Mouse (Mus musculus) right cerebral cortex, postnatal 36 days (tissue): ENCODE results near the gene Ryr2.
A peak's percentile ranks its signal among the peaks of the same experiment; 100 is the strongest.
"Not testable (repeated sequence)": the region's sequence is repeated elsewhere in the genome, so short reads cannot be mapped to it uniquely, and the experiment has no call there.

Experiments used
- DNase-seq, 2 experiments: peaks; one replicate each; pipeline ENCODE4 v3.0.0; 2022; ENCODE audit warnings: low spot score in 2 of 2, mixed read lengths in 1 of 2

Gene Ryr2

DNA sequence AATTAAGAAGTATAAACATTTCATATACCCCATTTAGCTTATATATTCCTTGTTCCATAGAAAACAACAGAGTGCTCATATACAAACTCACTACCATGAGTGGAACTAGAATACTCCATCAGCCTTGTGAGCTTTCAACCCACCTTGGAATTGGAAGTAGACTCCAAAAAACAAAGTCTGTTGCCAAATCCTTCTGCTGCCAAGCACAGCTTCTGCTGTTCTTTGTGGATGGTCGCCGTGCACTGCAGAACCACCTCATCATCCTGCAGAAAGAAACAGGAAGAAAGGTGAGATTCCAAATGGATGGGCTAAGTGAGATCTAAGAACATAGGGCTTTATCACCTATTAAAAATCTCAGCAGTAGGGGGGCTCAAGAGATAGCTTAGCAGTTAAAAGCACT, 161.0 kb downstream of the Ryr2 start:
- no peak for DNase-seq

DNA sequence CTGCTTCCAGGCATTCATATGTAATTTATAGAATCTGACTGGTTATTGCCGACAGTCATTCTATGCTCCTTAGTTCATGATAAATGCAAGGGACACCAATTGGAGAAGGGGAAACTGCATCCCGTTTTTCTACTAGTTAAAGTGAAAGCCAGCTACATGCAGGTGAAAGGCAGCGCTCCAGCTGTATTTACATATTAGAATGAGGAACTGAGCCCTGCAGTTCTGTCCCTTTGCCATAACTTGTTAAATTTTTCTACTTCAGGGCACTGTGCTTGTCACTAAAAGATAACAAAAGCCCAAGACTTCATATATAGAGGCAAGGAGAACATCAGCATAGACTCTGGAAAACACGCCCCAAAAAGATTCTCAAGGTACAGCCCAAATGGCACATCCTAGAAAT, 165.0 kb downstream of the Ryr2 start:
- DNase-seq, result no peak

DNA sequence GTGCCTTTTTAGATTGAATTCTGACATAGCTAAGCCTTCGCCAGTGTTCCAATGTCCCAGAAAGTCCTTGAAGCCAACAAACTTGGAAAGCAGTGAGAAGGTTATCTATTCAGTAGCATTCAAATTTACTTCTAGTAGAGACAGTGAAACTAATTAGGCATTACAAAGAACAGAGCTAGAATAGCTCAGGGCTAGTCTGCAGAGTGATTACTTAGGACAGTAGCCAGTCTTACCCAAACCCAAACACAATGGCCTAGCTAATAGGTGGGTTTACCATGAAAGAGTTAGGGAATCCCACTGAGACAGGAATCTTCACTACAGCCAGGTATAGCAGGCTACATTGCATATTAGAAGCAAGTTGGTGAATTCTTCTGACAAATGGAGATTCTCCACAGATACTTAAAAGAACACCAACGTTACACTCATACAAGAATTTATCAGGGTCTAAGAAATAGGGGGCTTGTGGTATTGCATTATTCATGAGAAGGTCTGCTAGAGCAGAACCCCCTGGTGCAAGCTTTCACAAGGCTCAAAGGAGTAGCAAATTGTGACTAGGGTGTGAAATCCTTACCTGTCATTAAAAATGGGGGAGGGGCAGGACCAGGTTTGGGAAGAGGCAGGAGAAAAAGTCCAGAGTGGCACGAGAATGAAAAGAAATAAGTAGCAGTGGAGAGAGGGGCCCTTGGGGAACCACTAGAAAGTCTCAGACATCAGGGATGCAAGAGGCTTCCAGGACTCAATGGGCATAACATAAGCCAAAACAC, 172.3 kb downstream of the Ryr2 start:
- not testable (repeated sequence) for DNase-seq

DNA sequence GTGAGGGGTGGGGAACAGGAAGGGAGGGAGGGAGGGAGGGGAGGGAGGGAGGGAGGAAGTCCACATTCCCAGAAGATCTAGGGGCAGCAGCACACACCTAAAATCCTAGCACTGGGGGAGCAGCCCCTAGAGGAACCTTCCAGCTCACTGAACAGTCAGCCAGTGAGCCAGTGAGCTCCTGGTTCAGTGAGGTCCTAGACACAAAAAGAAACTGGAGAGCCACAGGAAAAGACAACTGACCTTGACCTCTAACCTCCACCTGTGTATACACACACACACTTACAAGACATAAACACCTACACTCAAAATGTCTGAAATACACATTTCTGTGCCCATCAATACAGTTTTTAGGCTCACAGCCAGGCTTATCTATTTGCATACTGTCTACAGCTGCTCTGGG, 173.4 kb downstream of the Ryr2 start:
- DNase-seq, result no peak

DNA sequence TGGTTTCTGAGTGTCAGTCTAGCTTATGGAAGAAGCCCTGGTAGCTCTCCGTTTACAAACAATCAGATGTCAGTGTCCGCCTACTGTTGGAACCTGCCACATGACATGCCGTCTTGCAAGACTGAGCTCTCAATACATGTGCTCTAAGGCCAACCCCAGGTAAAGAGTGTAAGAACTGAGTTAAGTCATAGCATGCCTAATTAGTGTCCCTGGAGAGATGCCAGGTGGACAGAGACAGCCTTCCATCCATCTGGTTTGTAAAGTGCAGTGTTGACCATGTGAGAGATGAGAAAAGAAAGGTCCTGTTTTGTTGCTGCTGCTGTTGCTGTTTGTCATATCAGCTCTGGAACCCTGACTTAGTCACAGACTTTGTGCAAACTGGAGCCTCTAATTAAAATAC, 178.0 kb downstream of the Ryr2 start:
- no peak for DNase-seq

DNA sequence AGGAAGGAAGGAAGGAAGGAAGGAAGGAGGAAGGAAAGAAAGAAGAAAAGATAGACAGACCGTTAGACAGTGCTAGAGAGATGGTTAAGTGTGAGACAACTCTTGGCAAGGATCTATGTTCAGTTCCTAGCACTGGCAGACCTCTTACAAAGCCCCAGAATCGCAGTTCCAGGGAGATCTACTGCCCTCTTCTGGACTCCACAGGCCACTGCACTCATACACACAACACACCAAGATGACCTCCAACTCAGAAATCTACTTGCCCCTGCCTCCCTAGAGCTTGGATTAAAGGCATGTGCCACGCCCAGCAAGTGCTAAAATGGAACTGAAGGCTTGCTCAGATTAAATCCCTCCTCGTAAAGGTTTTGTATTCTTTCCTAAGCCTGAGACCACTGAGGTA, 179.0 kb downstream of the Ryr2 start:
- DNase-seq, result no peak

DNA sequence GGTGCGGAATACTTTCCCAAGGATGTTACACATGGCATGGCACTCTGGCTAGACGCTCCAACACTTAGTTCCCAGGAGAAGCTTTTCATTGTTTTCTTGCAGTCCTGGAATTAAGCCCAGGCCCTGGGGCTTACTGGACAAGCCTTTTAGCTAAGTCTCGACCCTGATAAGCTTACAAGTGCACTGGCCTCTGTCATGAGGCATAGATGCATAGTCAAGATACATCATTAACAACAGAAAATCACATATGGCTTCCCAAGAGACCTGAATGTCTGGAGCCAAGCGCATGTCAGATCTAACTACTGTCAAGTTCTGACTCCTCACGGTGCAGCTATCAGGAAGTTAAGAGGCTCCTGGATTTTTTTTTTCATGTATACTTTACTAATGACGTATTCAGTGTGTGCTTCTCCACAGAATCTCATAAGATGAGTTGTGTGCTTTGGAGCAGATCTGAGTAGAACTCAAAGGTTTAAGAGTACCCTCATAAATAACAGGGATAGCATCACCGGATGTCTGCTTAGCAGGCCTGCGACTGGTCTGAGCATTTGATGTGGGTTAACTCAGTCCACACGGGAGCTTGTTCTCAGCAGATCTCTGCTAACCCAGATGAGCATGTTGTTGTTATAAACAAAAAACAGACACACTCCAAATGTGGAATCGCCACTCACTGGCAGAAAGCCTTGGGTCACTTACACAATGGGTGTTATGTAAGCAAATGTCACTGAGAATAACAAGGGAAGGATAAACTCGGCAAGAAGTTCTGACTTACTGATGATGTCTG, 179.8 kb downstream of the Ryr2 start:
- DNase-seq, result no peak

DNA sequence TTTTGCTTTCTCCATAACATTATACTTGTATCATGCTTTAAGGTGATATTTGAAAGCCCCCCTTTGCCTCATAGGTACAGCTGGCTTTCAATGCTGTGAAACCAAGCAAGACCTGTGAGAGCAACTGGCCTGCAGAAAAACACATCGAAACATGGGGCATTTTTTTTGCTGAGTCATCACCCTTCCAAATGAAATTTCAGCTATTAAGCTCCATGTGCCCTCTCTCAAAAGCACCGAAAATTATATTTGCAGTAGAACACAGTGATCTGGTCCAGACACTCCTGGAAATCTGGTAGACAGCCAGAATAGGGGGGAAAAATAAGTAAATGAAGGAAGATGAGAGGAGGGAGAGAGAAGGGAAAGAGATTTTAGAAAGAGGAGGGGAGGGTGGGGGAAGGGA, 180.5 kb downstream of the Ryr2 start:
- DNase-seq, result no peak

DNA sequence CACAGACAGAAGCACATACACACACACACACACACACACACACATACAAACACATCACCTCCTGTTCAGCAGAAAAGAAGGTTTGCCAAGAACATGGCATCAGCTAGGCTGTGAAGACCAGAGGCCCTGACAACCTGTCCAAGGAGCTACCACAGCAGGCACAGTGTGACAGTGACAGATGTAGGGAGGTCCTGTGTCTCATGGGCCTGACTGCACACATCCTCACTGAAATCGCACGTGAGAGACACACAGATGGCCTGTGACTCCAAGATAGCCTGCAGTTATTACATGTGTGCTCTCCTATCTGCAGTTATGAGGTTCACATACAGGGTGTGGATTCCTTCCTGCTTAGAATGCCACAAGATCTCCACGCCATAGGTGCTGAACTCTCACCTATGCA, 182.0 kb downstream of the Ryr2 start:
- DNase-seq, result no peak

DNA sequence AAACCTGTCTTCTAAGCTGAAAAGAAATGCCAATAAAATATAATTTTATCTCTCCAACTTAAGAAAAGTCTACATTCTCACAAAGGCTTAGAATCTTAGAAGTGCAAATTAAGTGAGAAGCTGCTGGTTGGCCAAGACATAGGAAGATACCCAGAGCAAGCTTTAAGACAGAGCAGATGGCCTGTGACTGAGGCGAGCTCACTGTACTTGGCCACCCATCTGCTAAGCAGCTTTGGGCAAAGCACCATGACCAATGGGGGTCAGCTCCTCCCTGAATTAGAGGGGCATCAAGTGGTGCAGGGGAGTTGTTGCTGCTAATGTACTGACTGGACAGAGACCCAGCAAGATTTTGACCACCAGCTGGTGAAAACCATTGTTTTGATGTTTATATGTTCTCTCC, 186.2 kb downstream of the Ryr2 start:
- no peak for DNase-seq

DNA sequence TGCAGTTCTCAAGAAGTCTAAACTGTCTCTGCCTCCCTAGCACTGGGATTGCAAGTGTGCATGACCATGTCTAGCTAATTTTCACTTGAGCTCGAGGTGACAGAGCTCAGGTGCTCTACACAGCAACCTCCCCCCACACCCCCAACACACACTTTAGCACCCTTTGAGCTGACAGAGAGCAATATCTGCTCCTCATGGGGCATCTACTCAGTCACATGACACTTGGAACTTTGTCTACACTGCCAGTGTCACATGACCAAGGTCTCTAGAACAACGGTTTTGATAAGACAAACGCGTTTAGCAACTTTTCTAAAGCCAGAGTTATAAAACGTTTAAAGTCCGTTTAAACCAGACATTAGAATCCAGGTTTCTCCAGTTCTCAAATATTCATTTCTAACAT, 187.3 kb downstream of the Ryr2 start:
- DNase-seq, result no peak

DNA sequence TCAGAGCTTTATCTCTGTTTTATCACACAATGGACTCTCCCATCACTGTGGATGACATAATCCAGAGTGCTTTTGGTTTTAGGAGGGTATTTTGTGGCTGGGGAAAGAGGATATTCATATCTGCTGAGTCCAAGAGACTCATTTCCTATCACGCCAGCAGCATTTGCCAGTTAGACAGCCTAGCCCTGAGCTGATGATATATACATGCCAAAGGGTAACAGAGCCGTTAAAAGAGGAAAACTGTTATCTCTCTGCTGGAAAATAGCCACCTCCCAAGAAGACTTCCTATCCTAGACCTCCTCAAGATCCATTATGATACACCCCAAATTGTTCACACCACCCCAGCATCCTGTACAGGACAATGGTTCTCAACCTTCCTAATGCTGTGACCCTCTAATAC, 191.1 kb downstream of the Ryr2 start:
- DNase-seq, result no peak

DNA sequence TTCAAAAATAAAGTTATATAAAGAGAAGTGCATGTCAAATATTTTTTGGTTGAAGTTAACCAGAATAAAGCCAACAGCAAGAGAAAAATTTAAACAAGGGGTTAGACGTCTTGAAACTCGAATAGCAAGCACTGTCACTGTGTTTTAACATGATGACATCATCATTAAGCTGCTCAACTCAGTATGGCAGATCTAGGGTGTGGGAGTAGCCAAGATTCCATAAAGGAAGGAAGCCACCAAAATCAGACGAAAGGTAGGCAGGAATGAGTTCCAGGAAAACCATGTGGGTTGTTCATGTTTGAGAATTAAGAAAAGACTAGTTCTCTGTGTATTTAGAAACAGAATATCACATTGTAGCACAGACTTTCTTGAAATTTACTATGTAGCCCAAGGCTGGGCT, 192.1 kb downstream of the Ryr2 start:
- peak in 1 of 2 experiments; percentile 23 for DNase-seq

DNA sequence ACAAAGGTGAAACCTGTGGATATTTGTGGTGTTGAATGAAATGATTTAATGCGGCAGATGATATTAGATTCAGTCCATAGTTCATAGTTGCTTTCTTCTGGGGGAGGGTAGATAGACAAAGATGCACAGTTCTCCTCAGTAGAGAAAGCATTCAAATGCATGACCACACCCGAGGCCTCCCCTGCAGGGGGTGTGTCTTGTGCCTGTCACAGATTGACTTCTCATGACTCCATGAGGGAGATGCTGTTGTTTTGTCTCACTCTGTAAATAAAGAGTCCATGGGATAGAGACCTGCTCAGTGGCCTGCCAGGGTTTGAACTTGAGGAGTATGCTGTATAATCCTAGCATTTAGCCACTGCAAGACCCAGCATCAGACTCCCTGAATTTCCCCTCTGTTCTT, 194.5 kb downstream of the Ryr2 start:
- no peak for DNase-seq

DNA sequence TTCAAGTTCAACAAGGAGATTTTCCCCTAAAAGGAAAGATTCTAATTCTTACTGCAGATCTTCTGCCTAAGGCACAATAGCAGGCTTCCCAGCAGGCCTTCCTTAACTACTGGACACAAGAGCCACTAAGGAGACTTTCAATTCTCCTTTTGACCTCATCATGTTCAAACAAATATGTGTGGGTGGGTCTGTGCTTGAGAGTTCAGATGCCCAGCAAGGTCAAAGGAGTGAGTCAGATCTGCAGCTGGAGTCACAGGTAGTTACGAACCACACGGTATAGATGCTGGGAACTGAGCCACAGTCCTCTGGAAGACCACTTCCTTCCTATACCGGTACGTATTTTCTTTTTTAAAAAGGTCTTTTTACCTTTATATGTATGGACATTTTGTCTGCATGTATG, 198.6 kb downstream of the Ryr2 start:
- no peak for DNase-seq

DNA sequence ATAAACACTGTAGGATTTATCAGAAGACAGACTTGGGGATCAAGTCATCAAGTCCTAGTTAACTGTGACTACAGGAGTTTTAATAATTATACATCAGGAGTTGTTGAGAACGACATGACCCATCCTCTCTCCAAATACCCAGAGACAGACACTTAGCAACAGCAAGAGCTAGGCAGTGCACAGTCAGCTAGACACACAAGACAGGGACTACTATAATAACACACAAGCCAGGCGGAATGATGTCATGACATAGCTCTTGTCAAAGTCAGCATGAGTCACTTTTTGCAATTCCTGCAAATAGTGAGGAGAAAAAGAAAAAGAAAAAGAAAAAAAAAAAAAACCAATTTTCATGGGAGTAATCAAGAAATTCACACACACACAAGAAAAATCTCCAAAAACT, 201.6 kb downstream of the Ryr2 start:
- DNase-seq, result no peak

DNA sequence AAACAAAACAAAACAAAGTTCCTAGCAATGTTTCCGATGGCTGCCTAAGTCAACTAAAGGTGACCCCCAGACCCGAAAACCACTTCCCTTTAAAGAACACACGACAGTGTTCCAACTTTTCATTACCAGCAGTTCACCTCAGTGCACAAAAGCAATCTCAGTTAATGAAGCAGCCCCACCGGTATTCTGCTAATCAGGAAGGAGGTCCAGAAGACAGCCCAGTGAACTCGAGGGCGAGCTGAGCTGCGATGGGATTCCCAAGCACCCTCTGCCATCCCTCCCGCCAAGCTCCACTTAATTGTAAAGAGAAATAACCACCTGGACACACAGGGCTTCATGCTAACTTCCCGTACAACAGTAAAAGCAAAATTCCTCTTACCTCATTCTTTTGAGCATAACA, 203.5 kb downstream of the Ryr2 start:
- no peak for DNase-seq

DNA sequence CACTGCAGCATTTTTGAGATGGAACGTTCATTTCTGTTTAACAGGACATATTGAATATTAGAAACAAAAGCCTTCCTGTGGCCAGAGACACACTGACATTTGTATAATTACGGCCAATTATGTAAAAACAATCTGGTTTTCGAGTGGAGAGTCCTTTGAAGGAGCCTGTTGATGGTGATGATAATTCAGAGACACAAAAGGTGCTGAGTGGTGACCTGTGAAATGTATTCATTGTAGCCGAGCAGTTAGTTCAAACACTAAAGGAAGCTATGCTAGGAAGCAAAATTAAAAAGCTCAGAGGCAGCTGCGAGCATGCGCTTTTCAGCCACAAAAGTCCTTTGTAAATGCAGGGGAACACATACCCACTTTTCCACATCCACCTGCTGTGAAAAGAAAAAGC, 203.9 kb downstream of the Ryr2 start:
- DNase-seq, result no peak

DNA sequence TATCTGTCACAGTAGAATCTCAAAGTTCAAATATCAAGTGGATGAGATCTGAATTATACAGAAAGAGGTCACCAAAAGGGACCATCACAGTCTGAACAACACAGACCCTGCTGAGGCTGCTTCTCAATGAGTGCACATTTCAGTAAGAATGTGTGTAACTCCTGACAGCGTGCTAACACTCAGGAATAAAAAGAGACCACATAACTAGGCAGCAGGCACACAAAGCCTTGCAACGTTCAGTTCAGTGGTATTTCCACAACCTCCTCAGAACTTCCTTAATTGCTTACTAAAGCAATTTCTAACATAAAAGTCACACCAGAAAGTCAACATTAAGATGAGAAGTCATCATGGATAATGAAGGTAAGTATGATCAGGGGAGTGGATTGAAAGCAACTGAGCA, 206.1 kb downstream of the Ryr2 start:
- no peak for DNase-seq

DNA sequence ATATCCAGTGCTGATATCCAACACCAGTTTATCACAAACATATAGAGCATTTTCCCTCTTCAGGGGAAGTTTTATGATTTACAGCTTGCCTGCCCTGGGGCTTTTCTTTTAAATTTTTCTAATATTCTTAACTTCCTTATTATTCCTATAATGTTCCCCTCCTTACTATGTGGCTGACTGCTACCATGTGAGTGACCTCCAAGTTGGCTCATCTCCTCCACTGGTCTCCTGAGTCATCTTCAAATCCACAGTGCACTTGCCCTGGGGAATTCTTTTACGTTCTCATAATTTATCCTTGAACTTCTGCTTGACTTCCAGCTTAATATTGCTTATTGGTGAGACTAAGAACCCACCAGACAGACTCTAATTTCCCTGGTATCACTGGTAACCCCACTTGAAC, 211.1 kb downstream of the Ryr2 start:
- DNase-seq, result no peak

DNA sequence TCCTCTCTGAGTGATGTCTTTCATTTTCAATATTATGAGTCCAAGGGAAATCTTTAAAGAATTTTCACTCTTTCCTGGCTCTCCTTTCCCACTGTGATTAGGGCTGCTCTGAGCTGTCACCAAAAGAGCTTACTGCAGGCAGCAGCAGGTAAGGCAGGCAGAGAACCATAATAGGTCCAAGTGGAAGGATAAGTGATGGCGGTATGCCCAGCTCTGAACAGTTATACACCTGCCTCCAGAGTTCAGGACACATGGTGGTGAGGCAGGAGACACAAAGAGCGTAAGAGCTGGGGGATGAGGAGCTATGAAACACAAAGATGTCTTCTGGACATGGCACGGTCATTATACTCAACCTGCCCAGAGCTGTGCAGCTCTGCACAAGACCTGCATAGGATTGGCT, 215.0 kb downstream of the Ryr2 start:
- no peak for DNase-seq

DNA sequence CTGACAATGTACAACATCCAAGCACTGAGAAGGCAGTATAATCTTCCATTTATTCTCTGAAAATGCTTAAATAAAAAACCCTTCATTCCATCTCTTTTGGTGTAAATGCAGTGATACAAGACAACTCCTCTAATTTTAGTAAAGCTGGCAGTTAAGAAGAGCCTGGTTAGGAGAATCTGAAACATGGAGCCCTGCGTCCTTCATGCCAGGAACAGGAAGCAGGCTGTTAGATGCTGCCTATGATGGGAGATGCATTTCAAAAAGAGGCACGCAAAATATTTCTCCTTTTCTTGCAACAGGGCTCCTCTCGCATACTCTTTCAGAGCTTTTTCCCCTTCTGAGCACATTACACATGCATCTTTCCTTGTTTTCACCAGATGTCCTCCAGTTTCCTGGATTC, 215.6 kb downstream of the Ryr2 start:
- no peak for DNase-seq

DNA sequence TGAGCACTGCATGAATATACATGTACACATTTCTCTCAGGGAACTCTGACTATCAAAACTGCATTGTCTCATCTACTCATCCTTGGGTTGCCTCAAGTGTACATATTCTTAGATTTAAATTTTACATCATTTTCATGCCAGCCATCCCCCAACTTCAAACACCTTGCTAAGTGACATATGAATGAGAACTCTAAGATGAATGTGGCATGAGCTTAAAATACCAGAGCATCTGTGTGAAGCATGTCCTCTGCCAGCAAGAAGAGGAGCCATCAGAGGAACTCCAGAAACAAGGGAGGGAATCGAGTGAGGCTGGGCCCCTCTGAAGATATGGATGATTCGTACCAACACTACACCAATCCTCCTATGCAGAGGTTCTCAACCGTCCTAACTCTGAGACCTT, 222.6 kb downstream of the Ryr2 start:
- peak in 1 of 2 experiments; percentile 21 for DNase-seq

DNA sequence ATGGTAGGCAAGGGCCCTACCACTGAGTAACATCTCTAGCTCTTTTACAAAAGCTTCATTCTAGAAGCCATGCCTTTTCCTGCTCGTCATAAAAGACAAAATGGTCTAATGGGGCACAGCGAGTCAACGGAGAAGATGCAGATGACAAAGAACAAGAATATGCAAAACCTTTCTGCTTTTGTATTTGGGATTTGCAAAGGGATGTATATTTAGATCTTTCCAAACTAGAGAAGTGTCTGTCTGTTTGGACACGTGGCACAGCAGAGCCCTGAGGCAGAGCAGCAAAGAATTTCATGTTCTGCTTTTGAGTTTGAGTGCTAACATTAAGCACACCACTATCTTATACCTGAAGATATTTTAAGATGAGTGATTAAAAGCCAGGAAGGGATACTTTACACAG, 224.4 kb downstream of the Ryr2 start:
- no peak for DNase-seq
